Mouse (Mus musculus): Measurements from ENCODE around the gene AC134908.4. TPM values are rescaled to one million over a fixed set of nuclear protein-coding genes. Genes with fewer than 3 reads are reported as not detected.

AC134908.4 gene
- polyA plus RNA-seq, 1 experiment from 2014 or later = not detected

DNA sequence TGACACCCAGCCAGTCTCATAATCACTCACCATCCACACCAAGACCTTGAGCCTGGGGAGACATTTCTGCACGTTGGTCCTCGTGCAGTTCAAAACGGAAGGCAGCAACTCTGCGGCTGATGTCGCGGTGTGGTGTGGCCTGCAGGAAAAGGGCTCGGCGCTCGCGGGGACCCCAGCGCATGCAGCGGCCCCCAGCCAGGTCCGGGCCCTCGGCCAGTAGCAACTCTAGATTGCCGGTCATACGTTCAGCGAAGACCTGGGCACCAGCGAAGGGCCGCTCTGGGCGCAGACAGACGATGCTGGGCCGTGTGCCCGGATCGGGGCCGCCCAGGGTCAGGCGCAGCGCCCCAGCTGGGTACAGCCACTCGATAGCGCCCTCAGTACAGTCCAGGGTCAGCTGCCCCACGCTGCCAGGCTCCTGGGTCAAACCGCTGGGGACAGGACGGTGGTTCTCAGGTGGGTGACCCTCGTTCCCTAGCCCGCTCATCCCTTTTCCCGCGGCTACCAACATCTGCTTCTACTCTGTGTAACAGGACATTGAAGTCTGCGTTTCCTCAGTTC, 832 bp upstream of the AC134908.4 start:
- Histone ChIP-seq H3K27me3 (peaks cover 1% of the 10 kb centered on the region), H3K4me3 (peak overlapping the region; percentile 80), H3K4me2 (replicated peaks) (peak overlapping the region; percentile 92), H3K9ac (replicated peaks) (peak overlapping the region; percentile 75), H3K27ac (replicated peaks) (peak overlapping the region; percentile 93), H3K9me3 (no peaks in the 10 kb centered on the region), H3K4me1 (peaks cover 55% of the 10 kb centered on the region), H3K36me3 (no peaks in the 10 kb centered on the region)
- under 1% methylated on average over 37 of the region's 37 CpGs for WGBS
- ATAC-seq (ENCODE audit: low FRiP score, low read depth) = no peak

DNA sequence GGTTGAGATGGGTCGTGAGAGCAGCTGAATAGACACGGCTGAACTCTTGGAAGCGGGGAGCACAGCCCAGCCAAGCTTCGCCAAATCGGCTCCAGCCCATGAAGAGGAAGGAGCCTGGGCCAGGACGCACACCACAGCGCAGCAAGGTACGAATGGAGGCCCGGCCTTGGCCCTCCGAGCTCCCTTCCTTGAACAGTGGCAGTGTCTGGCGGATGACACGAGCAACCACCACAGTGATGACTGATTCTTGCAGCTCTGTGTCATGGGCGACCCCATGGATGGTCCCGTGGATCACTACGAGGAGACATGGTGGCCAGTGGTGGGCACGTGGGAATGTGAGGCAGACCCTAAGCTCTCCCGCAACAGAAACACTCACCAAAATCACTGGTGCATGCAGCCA, 461 bp downstream of the AC134908.4 start:
- H3K9me3 ChIP-seq = no peaks in the 10 kb centered on the region
- WGBS = 52% methylated on average over 17 of the region's 17 CpGs
- H3K27ac ChIP-seq (replicated peaks) = peak overlapping the region; percentile 93
- no peaks in the 10 kb centered on the region for H3K27me3 ChIP-seq
- H3K4me3 ChIP-seq = peak overlapping the region; percentile 80
- ATAC-seq (ENCODE audit: low FRiP score, low read depth) = no peak
- 0 out of 2 replicates have a peak, but pooled peaks cover 3% of the 10 kb centered on the region for H3K36me3 ChIP-seq
- peak overlapping the region; percentile 75 for H3K9ac ChIP-seq (replicated peaks)
- peak overlapping the region; percentile 92 for H3K4me2 ChIP-seq (replicated peaks)
- H3K4me1 ChIP-seq = peaks cover 64% of the 10 kb centered on the region

DNA sequence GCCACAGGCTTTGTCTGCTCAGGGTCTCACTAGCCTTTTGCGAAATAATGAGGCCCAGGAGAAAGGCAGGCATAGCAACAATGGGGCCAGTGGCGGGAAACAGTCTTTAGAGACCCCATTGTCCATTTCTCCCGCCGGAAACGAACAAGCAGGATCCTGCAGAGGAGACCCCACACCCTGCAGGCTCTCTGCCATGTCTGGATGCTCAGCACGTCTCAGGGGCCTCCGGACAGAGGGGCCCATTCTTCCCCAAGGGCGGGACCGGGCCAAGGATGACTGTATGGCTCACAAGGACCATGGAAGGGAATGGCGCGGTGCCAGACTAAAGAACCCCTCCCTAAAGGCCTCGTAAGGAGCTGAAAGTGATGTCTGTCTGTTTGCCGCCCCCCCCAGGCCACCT, 1.3 kb downstream of the AC134908.4 start:
- H3K27ac ChIP-seq (replicated peaks) = peak overlapping the region; percentile 93
- H3K9me3 ChIP-seq = no peaks in the 10 kb centered on the region
- peaks cover 64% of the 10 kb centered on the region for H3K4me1 ChIP-seq
- H3K27me3 ChIP-seq = no peaks in the 10 kb centered on the region
- 29% methylated on average over 13 of the region's 13 CpGs for WGBS
- no peak for ATAC-seq (ENCODE audit: low FRiP score, low read depth)
- peak overlapping the region; percentile 75 for H3K9ac ChIP-seq (replicated peaks)
- 0 out of 2 replicates have a peak overlapping the region, but pooled peaks have one; percentile 80 for H3K4me3 ChIP-seq
- peaks cover 11% of the 10 kb centered on the region for H3K36me3 ChIP-seq
- H3K4me2 ChIP-seq (replicated peaks) = peak overlapping the region; percentile 92

DNA sequence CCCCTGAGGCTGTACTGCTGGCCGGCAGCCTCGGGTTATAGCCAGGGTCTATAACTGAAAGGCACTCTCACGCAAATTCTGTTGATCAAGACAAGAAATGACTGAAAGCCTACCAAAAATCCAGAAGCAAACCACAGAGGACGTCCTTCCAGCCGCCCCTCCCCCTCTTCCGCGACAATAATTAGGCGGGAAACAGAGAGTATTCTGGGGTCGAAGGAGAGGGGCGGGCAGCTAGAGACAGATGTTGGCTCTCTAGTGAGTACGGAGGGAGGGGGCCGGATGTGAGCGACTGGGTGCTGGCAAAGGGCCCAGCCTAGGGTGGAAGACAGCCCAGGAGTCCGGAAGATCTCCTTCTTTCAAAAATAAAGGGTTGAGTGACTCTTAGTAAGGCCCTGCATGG, 2.8 kb downstream of the AC134908.4 start, which contains the start of gene Fam173a:
Gene Fam173a (minus strand): TSS at position 287 of the 400 bp plus-strand sequence.
- Histone ChIP-seq H3K4me2 (replicated peaks) (peak within 1 kb of the TSS; percentile 92), H3K36me3 (peaks cover 23% of the 10 kb centered on the region), H3K9ac (replicated peaks) (peak within 1 kb of the TSS; percentile 83), H3K27me3 (no peaks in the 10 kb centered on the region), H3K27ac (replicated peaks) (peak within 1 kb of the TSS; percentile 93), H3K4me3 (peak within 1 kb of the TSS; percentile 69), H3K4me1 (peaks cover 63% of the 10 kb centered on the region), H3K9me3 (no peaks in the 10 kb centered on the region)
- peak; percentile 28; the same call in 1 of the 2 replicates for ATAC-seq (ENCODE audit: low FRiP score, low read depth)
- WGBS = under 1% methylated on average over 14 of the region's 14 CpGs

DNA sequence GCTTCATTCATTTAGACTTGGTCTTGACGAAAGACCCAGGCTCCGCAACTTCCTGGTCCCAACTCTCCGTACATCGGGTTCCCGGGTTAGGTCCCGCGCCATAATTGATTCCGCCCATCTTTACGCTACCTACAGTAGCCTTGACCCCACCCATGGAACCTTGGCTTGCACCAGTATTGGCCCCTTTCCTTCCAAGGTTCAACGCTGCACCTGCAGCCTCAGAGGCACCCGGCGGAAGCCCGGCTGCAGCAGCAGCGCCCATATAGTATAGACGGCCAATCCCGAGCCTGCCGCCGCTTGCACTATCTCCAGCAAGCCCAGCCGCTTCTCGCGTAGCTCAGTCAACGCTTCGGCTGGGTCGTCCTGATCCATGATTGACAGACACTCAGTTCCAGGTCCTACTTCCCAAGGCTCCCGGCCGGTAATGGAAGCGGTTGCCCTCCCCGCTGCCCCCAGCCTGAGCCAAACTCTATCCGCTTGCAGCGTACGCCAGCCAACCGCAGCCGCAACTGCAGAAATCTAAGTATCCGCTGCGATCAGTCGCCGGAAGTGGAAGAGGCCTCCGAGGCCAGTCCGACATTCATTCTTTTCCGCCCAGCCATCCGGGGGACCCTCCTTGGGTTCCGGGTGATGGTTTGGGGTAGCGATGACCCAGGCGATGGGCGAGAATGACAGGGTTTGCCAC, 3.5 kb downstream of the AC134908.4 start:
- H3K9me3 ChIP-seq = no peaks in the 10 kb centered on the region
- H3K4me2 ChIP-seq (replicated peaks) = peak overlapping the region; percentile 90
- ATAC-seq (ENCODE audit: low FRiP score, low read depth) = peak; percentile 24
- H3K27ac ChIP-seq (replicated peaks) = peak overlapping the region; percentile 93
- under 1% methylated on average over 45 of the region's 45 CpGs for WGBS
- peak overlapping the region; percentile 69 for H3K4me3 ChIP-seq
- peaks cover 57% of the 10 kb centered on the region for H3K4me1 ChIP-seq
- H3K36me3 ChIP-seq = peaks cover 26% of the 10 kb centered on the region
- H3K9ac ChIP-seq (replicated peaks) = peak overlapping the region; percentile 83
- no peaks in the 10 kb centered on the region for H3K27me3 ChIP-seq

DNA sequence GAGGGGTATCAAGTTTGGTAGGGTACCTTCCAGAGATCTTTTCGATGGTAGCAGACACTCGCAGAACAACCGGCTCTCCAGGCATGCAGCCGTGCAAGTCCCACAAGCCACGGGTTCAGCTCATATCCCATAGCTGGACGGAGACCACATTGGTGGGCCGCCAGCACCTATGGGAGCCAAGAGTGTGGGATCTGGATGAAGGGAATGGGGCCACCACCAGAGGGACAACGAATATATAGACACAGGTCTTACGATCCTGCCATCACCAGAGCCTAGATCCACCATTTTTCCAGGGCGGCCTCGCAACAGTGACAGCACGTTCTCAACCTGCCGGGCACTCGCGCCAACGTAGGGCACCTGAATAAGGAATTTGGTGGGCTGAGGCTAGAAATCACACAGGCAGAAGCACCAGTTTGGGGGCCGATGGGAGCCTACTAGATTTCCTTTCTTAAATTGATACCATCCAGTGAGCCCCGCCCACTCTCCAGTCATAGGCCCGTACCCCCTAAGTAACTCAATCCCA, 4.1 kb downstream of the AC134908.4 start:
- H3K4me2 ChIP-seq (replicated peaks) = peak overlapping the region; percentile 90
- peaks cover 56% of the 10 kb centered on the region for H3K4me1 ChIP-seq
- peak overlapping the region; percentile 93 for H3K27ac ChIP-seq (replicated peaks)
- H3K27me3 ChIP-seq = no peaks in the 10 kb centered on the region
- H3K9me3 ChIP-seq = no peaks in the 10 kb centered on the region
- H3K4me3 ChIP-seq = peak overlapping the region; percentile 69
- no peak for ATAC-seq (ENCODE audit: low FRiP score, low read depth)
- peaks cover 26% of the 10 kb centered on the region for H3K36me3 ChIP-seq
- H3K9ac ChIP-seq (replicated peaks) = peak overlapping the region; percentile 83
- WGBS = 20% methylated on average over 19 of the region's 19 CpGs

DNA sequence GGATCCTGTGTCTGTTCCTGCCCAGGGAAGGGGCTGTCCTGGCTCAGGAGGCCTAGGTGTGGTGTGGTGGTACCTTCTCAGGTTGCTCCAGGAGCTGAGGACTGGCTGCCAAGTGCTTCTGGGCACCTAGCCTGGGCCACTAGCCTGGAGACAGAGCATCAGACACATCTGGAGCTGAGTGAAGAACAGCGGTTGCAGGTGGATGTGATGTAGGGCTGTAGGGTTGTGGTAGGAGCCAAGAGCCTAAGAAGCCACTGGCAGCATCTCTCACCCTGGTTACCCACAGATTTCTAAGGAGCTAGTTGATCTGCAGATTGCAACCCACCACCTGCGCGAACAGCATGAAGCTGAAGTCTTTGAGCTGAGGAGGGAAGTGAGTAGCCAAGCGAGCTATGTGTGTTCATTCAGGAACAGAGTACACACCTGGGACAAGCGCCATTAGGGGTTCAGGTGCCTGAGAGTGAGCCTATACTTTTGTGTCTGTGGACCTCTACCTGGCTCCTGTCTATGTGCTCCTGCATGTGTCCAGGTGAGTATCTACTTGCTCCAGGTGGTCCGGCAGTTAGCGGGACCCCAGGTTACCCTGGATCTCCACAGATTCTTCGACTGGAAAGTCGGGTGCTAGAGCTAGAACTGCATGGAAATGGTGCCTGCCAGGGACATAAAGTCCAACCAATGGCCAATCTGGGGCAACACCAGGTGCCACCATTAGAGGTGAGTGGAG, 8.5 kb downstream of the AC134908.4 start:
- H3K9me3 ChIP-seq = no peaks in the 10 kb centered on the region
- no peak overlapping the region for H3K4me2 ChIP-seq (replicated peaks)
- no peak for ATAC-seq (ENCODE audit: low FRiP score, low read depth)
- H3K9ac ChIP-seq (replicated peaks) = no peak overlapping the region
- H3K4me1 ChIP-seq = peaks cover 40% of the 10 kb centered on the region
- H3K27ac ChIP-seq (replicated peaks) = no peak overlapping the region
- H3K4me3 ChIP-seq = no peak overlapping the region
- no peaks in the 10 kb centered on the region for H3K27me3 ChIP-seq
- peaks cover 47% of the 10 kb centered on the region for H3K36me3 ChIP-seq
- WGBS = 95% methylated on average over 9 of the region's 9 CpGs

DNA sequence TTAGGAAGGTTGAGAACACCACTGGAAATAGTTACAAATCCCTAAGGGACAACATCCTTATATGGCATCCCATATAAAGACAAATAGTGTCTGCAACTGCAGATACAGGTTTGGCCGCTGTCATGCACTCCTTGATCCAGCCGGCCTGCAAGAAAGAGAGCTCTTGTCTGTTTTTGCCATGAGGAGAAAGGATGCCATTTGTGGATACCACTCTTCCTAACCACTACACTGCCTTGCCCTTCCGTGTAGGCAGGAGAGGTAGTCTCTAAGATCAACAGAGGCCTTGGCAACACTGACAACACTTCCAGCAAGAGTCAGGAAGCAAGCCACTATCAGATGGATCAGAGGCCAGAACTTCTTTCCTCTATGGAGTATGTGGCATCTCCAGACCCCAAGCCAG, 9.2 kb downstream of the AC134908.4 start, which contains the start of gene Ccdc78:
Gene Ccdc78 (plus strand): TSS at position 301 of the 400 bp plus-strand sequence.
- ATAC-seq (ENCODE audit: low FRiP score, low read depth) = no peak
- Histone ChIP-seq H3K27me3 (no peaks in the 10 kb centered on the region), H3K36me3 (peaks cover 54% of the 10 kb centered on the region), H3K4me2 (replicated peaks) (peak within 1 kb of the TSS; percentile 68), H3K4me3 (peak within 1 kb of the TSS; percentile 60), H3K4me1 (peaks cover 34% of the 10 kb centered on the region), H3K27ac (replicated peaks) (peak within 1 kb of the TSS; percentile 85), H3K9ac (replicated peaks) (peak within 1 kb of the TSS; percentile 78), H3K9me3 (no peaks in the 10 kb centered on the region)
- 87% methylated on average over 3 of the region's 3 CpGs for WGBS

DNA sequence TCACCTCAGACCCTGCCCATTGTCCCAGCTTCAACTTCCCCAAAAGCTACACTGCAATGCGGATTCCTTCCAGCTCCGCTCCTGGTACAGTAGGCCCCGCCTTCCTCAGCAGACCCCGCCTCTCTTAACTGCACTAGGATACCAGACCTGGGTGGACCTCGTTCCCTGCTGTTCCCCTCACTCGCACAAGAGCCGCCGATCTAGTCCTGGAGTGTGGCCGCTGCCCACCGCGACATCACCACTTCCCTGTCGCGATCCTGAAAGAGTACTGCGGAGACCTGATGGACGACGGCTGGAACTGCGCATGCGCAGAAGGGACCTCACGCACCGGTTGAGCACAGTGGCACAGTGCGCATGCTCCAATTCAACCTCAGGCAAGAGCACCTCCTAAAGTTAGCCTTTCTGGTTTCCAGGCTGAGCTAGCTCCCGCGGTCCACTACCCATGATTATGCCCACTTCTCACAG, 10.1 kb downstream of the AC134908.4 start, which contains the start of gene Haghl:
Gene Haghl (minus strand): TSS at position 393 of the 465 bp plus-strand sequence.
- H3K4me2 ChIP-seq (replicated peaks) = peak within 1 kb of the TSS; percentile 68
- peak within 1 kb of the TSS; percentile 78 for H3K9ac ChIP-seq (replicated peaks)
- WGBS = under 1% methylated on average over 23 of the region's 23 CpGs
- H3K36me3 ChIP-seq = peaks cover 60% of the 10 kb centered on the region
- peak within 1 kb of the TSS; percentile 85 for H3K27ac ChIP-seq (replicated peaks)
- peak within 1 kb of the TSS; percentile 60 for H3K4me3 ChIP-seq
- peak; percentile 80 for ATAC-seq (ENCODE audit: low FRiP score, low read depth)
- H3K4me1 ChIP-seq = peaks cover 24% of the 10 kb centered on the region
- no peaks in the 10 kb centered on the region for H3K27me3 ChIP-seq
- no peaks in the 10 kb centered on the region for H3K9me3 ChIP-seq

DNA sequence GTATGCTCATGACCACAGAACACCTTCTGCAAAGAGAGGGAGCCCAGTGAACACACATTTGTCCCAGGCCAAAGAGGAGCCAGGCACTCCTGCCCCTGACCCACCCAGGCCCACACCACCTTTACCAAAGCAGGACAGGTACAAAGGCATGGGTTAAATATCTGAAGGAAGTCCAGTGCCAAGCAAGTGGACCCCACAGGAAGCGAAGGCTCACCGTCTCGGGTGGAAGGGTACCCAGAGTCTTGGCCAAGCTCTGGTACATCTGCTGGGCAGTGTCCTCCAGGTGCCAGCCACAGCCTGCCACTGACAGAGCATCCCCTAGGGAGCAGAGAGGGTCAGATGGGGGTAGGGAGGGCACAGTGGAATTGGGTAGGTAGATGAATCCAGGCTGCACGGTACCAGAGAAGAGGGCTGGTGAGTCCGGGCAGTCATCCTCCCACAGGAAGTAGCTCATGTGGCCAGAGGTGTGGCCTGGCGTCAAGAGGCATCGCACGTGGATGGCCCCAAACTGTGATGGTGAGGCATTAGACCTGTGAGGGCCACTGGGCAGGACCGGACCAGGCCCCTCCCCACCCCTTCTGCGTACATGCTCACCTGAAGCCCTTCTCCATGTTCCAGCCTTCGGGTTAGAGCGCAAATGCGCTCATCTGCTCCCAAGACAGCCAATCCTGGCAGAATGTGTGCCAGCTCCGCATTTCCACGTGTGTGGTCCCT, 11.4 kb downstream of the AC134908.4 start:
- Histone ChIP-seq H3K9me3 (no peaks in the 10 kb centered on the region), H3K27ac (replicated peaks) (no peak overlapping the region), H3K4me2 (replicated peaks) (peak overlapping the region; percentile 68), H3K27me3 (no peaks in the 10 kb centered on the region), H3K36me3 (peaks cover 59% of the 10 kb centered on the region), H3K4me1 (peaks cover 24% of the 10 kb centered on the region), H3K9ac (replicated peaks) (peak overlapping the region; percentile 78), H3K4me3 (peak overlapping the region; percentile 60)
- 85% methylated on average over 15 of the region's 15 CpGs for WGBS
- no peak for ATAC-seq (ENCODE audit: low FRiP score, low read depth)

DNA sequence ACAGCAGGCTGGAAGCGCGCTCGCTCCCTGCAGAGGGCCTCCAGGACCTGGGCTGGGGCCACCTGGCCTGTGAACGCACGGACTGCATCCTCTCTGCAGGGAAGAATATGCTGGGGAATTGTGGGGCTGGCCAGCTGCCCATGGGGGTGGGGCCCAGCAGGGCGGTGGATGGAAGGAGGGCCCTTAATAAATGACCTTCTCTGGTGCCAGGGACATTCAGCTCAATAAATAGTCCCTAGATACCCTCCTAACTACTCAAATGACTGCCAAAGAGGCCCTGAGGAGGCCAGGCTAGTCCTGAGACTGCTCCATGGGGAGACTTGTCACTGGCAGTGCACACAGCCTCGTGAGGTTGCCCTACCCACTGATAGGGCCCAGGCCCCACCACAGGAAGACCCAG, 12.4 kb downstream of the AC134908.4 start:
- H3K4me1 ChIP-seq = peaks cover 24% of the 10 kb centered on the region
- H3K9me3 ChIP-seq = no peaks in the 10 kb centered on the region
- no peak overlapping the region for H3K4me3 ChIP-seq
- H3K4me2 ChIP-seq (replicated peaks) = peak overlapping the region; percentile 68
- 88% methylated on average over 7 of the region's 7 CpGs for WGBS
- H3K27ac ChIP-seq (replicated peaks) = no peak overlapping the region
- peaks cover 53% of the 10 kb centered on the region for H3K36me3 ChIP-seq
- no peak for ATAC-seq (ENCODE audit: low FRiP score, low read depth)
- no peaks in the 10 kb centered on the region for H3K27me3 ChIP-seq
- 0 out of 2 replicates have a peak overlapping the region, but pooled peaks have one; percentile 78 for H3K9ac ChIP-seq (replicated peaks)
